In the genomic region with DNA sequence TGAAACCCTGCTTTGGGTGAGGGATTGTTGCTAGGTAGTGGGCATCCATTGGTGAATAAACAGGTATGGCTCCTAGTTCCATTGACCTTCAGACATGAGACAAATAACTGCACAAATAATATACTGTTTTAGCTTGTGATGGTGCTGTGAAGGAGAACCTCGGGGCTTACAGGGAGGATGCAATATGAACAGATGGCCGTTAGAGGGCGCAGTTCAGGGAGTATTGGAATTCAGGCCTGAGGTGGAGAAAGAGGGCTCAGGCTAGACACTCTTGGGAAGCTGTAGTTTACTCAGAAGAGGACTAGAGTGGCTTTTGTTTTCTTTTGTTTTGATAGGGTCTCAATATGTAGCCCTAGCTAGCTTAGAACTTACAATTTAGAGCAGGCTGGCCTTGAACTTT, we compare ENCODE assay signal across 14 mouse cellular contexts. TPM values are rescaled to one million over a fixed set of nuclear protein-coding genes. Genes with fewer than 3 reads are reported as not detected.
DNase-seq lines count a peak whose midpoint lies in the region; ATAC-seq and TF ChIP-seq lines count a peak whose summit lies in the region.
"Had no signal": no experiment of that assay in that cellular context is flagged by ENCODE, and none has a peak within 500 bp of the region (broad histone marks: within the 10 kb centered on the region; RNA-seq: fewer than 3 reads in every experiment).

No protein-coding gene starts in this region.

- no peak for ATAC-seq in midbrain, embryonic 16.5 days

- H3K4me1 ChIP-seq in kidney, adult 2 months (ENCODE audit: control insufficient read depth, insufficient read depth, low read length): 0 out of 2 replicates have a peak, but pooled peaks cover 9% of the 10 kb centered on the region
- H3K4me1 ChIP-seq in E14TG2a.4 (replicated peaks; ENCODE audit: low read depth, low read length): peaks cover 18% of the 10 kb centered on the region
- H3K4me1 ChIP-seq in midbrain, embryonic 16.5 days (ENCODE audit: control insufficient read depth, insufficient read depth, low read length): no peaks in the 10 kb centered on the region
- H3K4me1 ChIP-seq: heart, embryonic 15.5 days; midbrain, embryonic 12.5 days; stomach, embryonic 15.5 days had no signal

- H3K4me2 ChIP-seq in midbrain, embryonic 16.5 days (ENCODE audit: low read length): no peak overlapping the region
- H3K4me2 ChIP-seq: heart, embryonic 15.5 days; limb, embryonic 13.5 days; midbrain, embryonic 12.5 days; stomach, embryonic 15.5 days had no signal

- TF ChIP-seq CTCF in kidney, adult 2 months (conservative IDR thresholded peaks at IDR 0.05; ENCODE audit: insufficient read depth, insufficient read length, low read depth, low read length): peak; percentile 37; the same call in 1 of the 2 replicates
- peak; percentile 90 for TF ChIP-seq CTCF in E14TG2a.4 (conservative IDR thresholded peaks at IDR 0.05; ENCODE audit: low read length)

- 51% methylated on average over 3 of the region's 3 CpGs for WGBS in kidney, adult 2 months
- WGBS in midbrain, embryonic 16.5 days: 38% methylated on average over 3 of the region's 3 CpGs

- no peak overlapping the region for H3K4me3 ChIP-seq in kidney, adult 2 months (ENCODE audit: insufficient read depth, low read depth, low read length)
- no peak overlapping the region for H3K4me3 ChIP-seq in E14TG2a.4 (replicated peaks; ENCODE audit: low read length)
- H3K4me3 ChIP-seq in midbrain, embryonic 16.5 days (ENCODE audit: low read depth, low read length): no peak overlapping the region
- H3K4me3 ChIP-seq: heart, embryonic 15.5 days; limb, embryonic 13.5 days; midbrain, embryonic 12.5 days; stomach, embryonic 15.5 days had no signal

- no peaks in the 10 kb centered on the region for H3K36me3 ChIP-seq in kidney, adult 2 months (ENCODE audit: control insufficient read depth, insufficient read depth, low read length)
- no peaks in the 10 kb centered on the region for H3K36me3 ChIP-seq in E14TG2a.4 (ENCODE audit: insufficient read depth, low read length)
- H3K36me3 ChIP-seq in midbrain, embryonic 16.5 days (ENCODE audit: control insufficient read depth, insufficient read depth, low read length): no peaks in the 10 kb centered on the region
- H3K36me3 ChIP-seq: heart, embryonic 15.5 days; limb, embryonic 13.5 days; midbrain, embryonic 12.5 days; stomach, embryonic 15.5 days had no signal

- no peaks in the 10 kb centered on the region for H3K27me3 ChIP-seq in kidney, adult 2 months (replicated peaks; ENCODE audit: control insufficient read depth, insufficient read depth, low read length)
- no peaks in the 10 kb centered on the region for H3K27me3 ChIP-seq in E14TG2a.4 (ENCODE audit: insufficient read depth, low read length)
- no peaks in the 10 kb centered on the region for H3K27me3 ChIP-seq in midbrain, embryonic 16.5 days (ENCODE audit: control insufficient read depth, insufficient read depth, low read depth, low read length)
- H3K27me3 ChIP-seq: heart, embryonic 15.5 days; limb, embryonic 13.5 days; midbrain, embryonic 12.5 days; stomach, embryonic 15.5 days had no signal

- H3K9ac ChIP-seq in midbrain, embryonic 16.5 days (ENCODE audit: low read depth, low read length): no peak overlapping the region
- H3K9ac ChIP-seq: heart, embryonic 15.5 days; limb, embryonic 13.5 days; midbrain, embryonic 12.5 days; stomach, embryonic 15.5 days had no signal

- DNase-seq in kidney, adult 2 months: no peak
- DNase-seq in kidney, postnatal 14 days: no peak
- peak; percentile 12 for DNase-seq in 3T3-L1 (ENCODE audit: low read depth, low spot score)
- peak; percentile 40 for DNase-seq in c-Kit-positive CD71-positive TER-119-negative erythroid progenitor cells, embryonic 14.5 days (ENCODE audit: low read depth)
- no peak for DNase-seq in kidney, postnatal 10 days
- no peak for DNase-seq in gastrocnemius, postnatal 14 days
- DNase-seq: cerebellum, adult 11-12 months; retina, postnatal 1 day had no signal

- no peak for TF ChIP-seq POLR2A in kidney, adult 2 months (IDR thresholded peaks at IDR 0.05; ENCODE audit: low read depth, low read length)

- H3K9me3 ChIP-seq in E14TG2a.4 (ENCODE audit: low read length): peaks cover 11% of the 10 kb centered on the region
- no peaks in the 10 kb centered on the region for H3K9me3 ChIP-seq in midbrain, embryonic 16.5 days (replicated peaks; ENCODE audit: control insufficient read depth, low read length, poor library complexity, severe bottlenecking)
- H3K9me3 ChIP-seq: heart, embryonic 15.5 days; limb, embryonic 13.5 days; stomach, embryonic 15.5 days had no signal

- no peak overlapping the region for H3K27ac ChIP-seq in kidney, adult 2 months (ENCODE audit: insufficient read depth, low read depth, low read length)
- no peak overlapping the region for H3K27ac ChIP-seq in midbrain, embryonic 16.5 days (ENCODE audit: low read length)
- H3K27ac ChIP-seq: heart, embryonic 15.5 days; limb, embryonic 13.5 days; midbrain, embryonic 12.5 days; stomach, embryonic 15.5 days had no signal

- intact Hi-C loops in gastrocnemius, postnatal 14 days (cut with DNase I; ENCODE audit: low total_unique reads): no loop called here

RNA-seq across cellular contexts. Expression of gene Acer2, which starts 30.8 kb away (rescaled TPM):
- polyA plus RNA-seq in kidney, adult 2 months (2012; rRNA removed): 28.0 and 35.0 TPM in 2 replicates
- polyA plus RNA-seq in midbrain, embryonic 16.5 days (2015; fragmentation: Nextera tagmentation; extraction: Ambion mirVana): 22.0 and 22.7 TPM in 2 replicates
- total RNA-seq in gastrocnemius, postnatal 14 days (2021): 1 to 10 TPM; 1.0 to 3.8 TPM

RNA-seq across cellular contexts. Expression of gene Rps6, which starts 47.8 kb away (rescaled TPM):
- polyA plus RNA-seq in kidney, adult 2 months (2012; rRNA removed): 429 and 521 TPM in 2 replicates
- polyA plus RNA-seq in midbrain, embryonic 16.5 days (2015; fragmentation: Nextera tagmentation; extraction: Ambion mirVana): 320 and 367 TPM in 2 replicates
- total RNA-seq in gastrocnemius, postnatal 14 days (2021): 100 to 1,000 TPM; 466 to 522 TPM

Comparison
In these comparisons a context has a peak if more than half of its experiments do, and no peak if none do; other contexts are left out.
1. DNase-seq: peak in 3T3-L1 (single experiment) and c-Kit-positive CD71-positive TER-119-negative erythroid progenitor cells, embryonic 14.5 days (single experiment); none in kidney, adult 2 months (single experiment), kidney, postnatal 14 days (single experiment), kidney, postnatal 10 days (single experiment) and gastrocnemius, postnatal 14 days (single experiment).